Mouse (Mus musculus) small intestine, adult 2 months (tissue): Measurements from ENCODE around the gene Lrba.

ENCODE experiments used
- CTCF ChIP-seq: fragments of 200-500 bp; IDR thresholded peaks from 2 replicates; pipeline ENCODE4 v1.5.1; 2012; ENCODE audit warnings: low read depth, mild to moderate bottlenecking, control low read depth, inconsistent platforms, low read length, moderate library complexity, mixed read lengths; ENCODE audit not compliant: insufficient replicate concordance, insufficient read length; ENCODE audit errors: extremely low read depth
- POLR2A ChIP-seq: fragments of 200-500 bp; IDR thresholded peaks from 2 replicates; pipeline ENCODE4 v1.6.1; 2012; ENCODE audit warnings: low read depth, mild to moderate bottlenecking, control low read depth, inconsistent platforms, low read length, moderate library complexity

GRCm38 (mm10) chr3:86712758-86713157 is 488.3 kb downstream of the Lrba start:
- TF ChIP-seq POLR2A = no peak
- no peak for TF ChIP-seq CTCF
